Mouse (Mus musculus) ES-E14 (cell line): ENCODE measurements around the gene Agmat. TPM values are rescaled to one million over a fixed set of nuclear protein-coding genes. Genes with fewer than 3 reads are reported as not detected.

Source experiments
- DNase-seq: peaks from one replicate; pipeline ENCODE4 v3.0.0-alpha.2; 2013; ENCODE audit warnings: low read depth, low spot score
- H3K27ac ChIP-seq: 2 replicates; pipeline ENCODE4 v1.5.1; 2012; ENCODE audit warnings: low read depth, mild to moderate bottlenecking, low read length, moderate library complexity, mixed read lengths; ENCODE audit not compliant: poor library complexity, insufficient read depth, severe bottlenecking
- H3K36me3 ChIP-seq: 2 replicates; pipeline ENCODE4 v1.6.1; 2012; ENCODE audit warnings: mild to moderate bottlenecking, low read length, moderate library complexity, mixed read lengths; ENCODE audit not compliant: control insufficient read depth, poor library complexity, insufficient read depth, severe bottlenecking
- H3K4me1 ChIP-seq, 2 experiments: fragments of 150-350 bp in 1 of 2; sonication (generic) in 1 of 2; 2 replicates each; pipeline ENCODE4 v1.6.1; 2012; ENCODE audit warnings: low read length in 2 of 2, mild to moderate bottlenecking in 1 of 2, mixed read lengths in 1 of 2; ENCODE audit not compliant: control insufficient read depth in 2 of 2, insufficient read depth in 2 of 2, poor library complexity in 1 of 2
- H3K4me3 ChIP-seq, 2 experiments: fragments of 150-350 bp in 1 of 2; sonication (generic) in 1 of 2; 2 replicates each; pipeline ENCODE4 v1.5.1; 2012; ENCODE audit warnings: low read length in 2 of 2, low read depth in 1 of 2, mild to moderate bottlenecking in 1 of 2, mixed read lengths in 1 of 2; ENCODE audit not compliant: insufficient read depth in 1 of 2, poor library complexity in 1 of 2, severe bottlenecking in 1 of 2
- H3K9ac ChIP-seq: 2 replicates; pipeline ENCODE4 v1.6.1; 2012; ENCODE audit warnings: low read depth, mild to moderate bottlenecking, low read length, mixed read lengths; ENCODE audit not compliant: poor library complexity, insufficient read depth, severe bottlenecking
- H3K9me3 ChIP-seq: fragments of 150-350 bp; sonication (generic); 2 replicates; pipeline ENCODE4 v1.6.1; 2012; ENCODE audit warnings: low read depth, mild to moderate bottlenecking, low read length; ENCODE audit not compliant: control insufficient read depth, insufficient read depth
- CHD2 ChIP-seq: IDR thresholded peaks from 2 replicates; pipeline ENCODE4 v1.6.1; 2014; ENCODE audit warnings: mild to moderate bottlenecking, low read depth, low read length, inconsistent platforms
- HCFC1 ChIP-seq: IDR thresholded peaks from 2 replicates; pipeline ENCODE4 v1.6.1; 2012; ENCODE audit warnings: low read length, inconsistent platforms, borderline replicate concordance; ENCODE audit not compliant: insufficient read depth
- MAFK ChIP-seq: IDR thresholded peaks from 2 replicates; pipeline ENCODE4 v1.6.1; 2014; ENCODE audit warnings: mild to moderate bottlenecking, low read depth, low read length, inconsistent platforms; ENCODE audit not compliant: insufficient read depth
- ZC3H11A ChIP-seq: IDR thresholded peaks from 2 replicates; pipeline ENCODE4 v1.6.1; 2012; ENCODE audit warnings: low read depth, mild to moderate bottlenecking, inconsistent platforms, low read length, borderline replicate concordance
- ZNF384 ChIP-seq: IDR thresholded peaks from 2 replicates; pipeline ENCODE4 v1.6.1; 2012; ENCODE audit warnings: low read depth, low read length, inconsistent platforms
- in situ Hi-C, 2 experiments: fragments of 600-800 bp; cut with MboI; formaldehyde crosslinking; loops; one replicate each; pipeline ENCODE4 v1.15.1; 2025; ENCODE audit warnings: low sequenced_read_pairs in 2 of 2, inconsistent platforms in 1 of 2; ENCODE audit not compliant: unreplicated experiment in 2 of 2
- total RNA-seq: library from RNA; depleted of rRNA; stranded (reverse); fragments of 300-350 nt; gene quantifications from 2 replicates; pipeline ENCODE4 v1.2.3, GENCODE M21; 2012

Agmat gene
- total RNA-seq, 1 experiment: 0.62 TPM

DNA sequence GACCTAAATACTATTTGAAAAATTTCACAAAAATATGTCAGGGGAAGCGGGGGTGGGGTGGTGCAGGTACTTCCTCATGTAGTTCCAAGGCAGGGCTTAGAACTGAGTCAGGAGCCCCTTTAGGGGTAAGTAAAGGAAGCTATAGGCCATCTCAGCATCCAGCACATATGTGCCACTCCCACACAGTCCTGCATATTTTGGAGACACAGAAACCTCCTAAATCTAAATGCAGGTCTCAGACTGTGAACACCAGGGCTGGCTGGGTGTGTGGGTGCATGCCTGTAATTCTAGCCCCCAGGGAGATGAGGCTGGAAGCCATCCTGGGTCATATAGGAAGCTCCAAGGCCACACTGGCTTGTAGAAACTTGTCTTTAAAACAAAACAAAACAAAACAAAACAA lies 35.2 kb upstream of the Agmat start:
- no peak for DNase-seq
- Histone ChIP-seq H3K4me1 (no peaks in the 10 kb centered on the region), H3K36me3 (peaks cover 42% of the 10 kb centered on the region), H3K4me3 (no peak overlapping the region), H3K9ac (no peak overlapping the region), H3K9me3 (no peaks in the 10 kb centered on the region), H3K27ac (no peak overlapping the region)
- in situ Hi-C loops: no loop called here
- TF ChIP-seq ZNF384 (no peak), MAFK (no peak), CHD2 (no peak), HCFC1 (no peak), ZC3H11A (no peak)

- DNase-seq: no peak
- Histone ChIP-seq H3K36me3 (peaks cover 24% of the 10 kb centered on the region), H3K4me3 (no peak overlapping the region), H3K27ac (no peak overlapping the region), H3K9ac (no peak overlapping the region), H3K9me3 (no peaks in the 10 kb centered on the region), H3K4me1 (no peaks in the 10 kb centered on the region; a peak in 1 of 4 replicates)
- in situ Hi-C loops: no loop called here
- no peak for TF ChIP-seq ZC3H11A
- TF ChIP-seq MAFK: no peak
- no peak for TF ChIP-seq ZNF384
- no peak for TF ChIP-seq CHD2
- no peak for TF ChIP-seq HCFC1
These were observed 32.8 kb upstream of the Agmat start for GRCm38 (mm10) chr4:141713598-141714142.

DNA sequence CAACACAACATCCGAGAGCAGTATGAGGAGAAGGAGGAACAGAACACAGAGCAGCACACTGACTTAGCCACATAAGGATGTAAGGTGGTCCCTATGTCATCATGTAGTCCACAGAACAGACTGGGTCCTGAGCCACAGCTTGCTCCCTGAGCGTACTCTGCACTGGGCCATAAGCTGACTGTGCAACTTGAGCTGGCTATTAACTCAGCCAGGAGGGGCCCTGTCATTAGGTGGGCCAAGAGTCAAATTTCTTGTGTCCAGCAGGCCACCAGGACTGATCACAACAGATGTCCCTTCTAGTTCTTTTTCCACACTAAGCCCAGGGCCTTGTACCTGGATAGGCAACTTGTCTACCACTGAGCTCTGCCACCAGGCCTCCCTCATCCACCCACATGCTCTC lies 31.4 kb upstream of the Agmat start:
- H3K9me3 ChIP-seq: no peaks in the 10 kb centered on the region
- H3K36me3 ChIP-seq: peaks cover 16% of the 10 kb centered on the region; the same call in 1 of the 2 replicates
- no peak for TF ChIP-seq MAFK
- no peak for TF ChIP-seq ZNF384
- TF ChIP-seq ZC3H11A: no peak
- TF ChIP-seq CHD2: no peak
- no peak for TF ChIP-seq HCFC1
- in situ Hi-C loops: no loop called here
- no peaks in the 10 kb centered on the region; a peak in 1 of 4 replicates for H3K4me1 ChIP-seq
- H3K27ac ChIP-seq: no peak overlapping the region
- H3K4me3 ChIP-seq: no peak overlapping the region
- H3K9ac ChIP-seq: no peak overlapping the region
- DNase-seq: no peak

DNA sequence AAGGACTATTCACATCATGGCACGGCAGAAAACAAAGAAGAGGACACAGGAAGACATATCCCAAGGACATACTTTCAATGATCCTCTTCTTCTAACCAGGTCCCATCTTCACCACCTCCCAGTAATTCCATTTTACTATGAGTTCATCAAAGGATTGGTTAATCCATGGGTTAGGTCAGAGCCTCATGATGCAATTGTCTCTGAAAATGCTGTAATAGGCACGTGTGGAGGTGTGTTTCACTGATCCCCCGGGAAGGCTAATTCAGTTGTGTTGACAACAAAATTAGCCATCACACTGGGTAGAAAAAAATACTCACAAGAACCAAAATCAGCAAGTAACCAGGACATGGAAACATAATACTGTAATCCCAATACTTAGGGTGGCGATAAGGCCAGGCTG lies 28.8 kb upstream of the Agmat start:
- Histone ChIP-seq H3K36me3 (peaks cover 10% of the 10 kb centered on the region; the same call in 1 of the 2 replicates), H3K4me1 (peaks cover 2 to 4% of the 10 kb centered on the region in 2 experiments), H3K27ac (no peak overlapping the region), H3K9me3 (no peaks in the 10 kb centered on the region), H3K9ac (no peak overlapping the region), H3K4me3 (no peak overlapping the region)
- no peak for DNase-seq
- TF ChIP-seq ZNF384 (no peak), CHD2 (no peak), ZC3H11A (no peak), MAFK (no peak), HCFC1 (no peak)
- in situ Hi-C loops: no loop called here

DNA sequence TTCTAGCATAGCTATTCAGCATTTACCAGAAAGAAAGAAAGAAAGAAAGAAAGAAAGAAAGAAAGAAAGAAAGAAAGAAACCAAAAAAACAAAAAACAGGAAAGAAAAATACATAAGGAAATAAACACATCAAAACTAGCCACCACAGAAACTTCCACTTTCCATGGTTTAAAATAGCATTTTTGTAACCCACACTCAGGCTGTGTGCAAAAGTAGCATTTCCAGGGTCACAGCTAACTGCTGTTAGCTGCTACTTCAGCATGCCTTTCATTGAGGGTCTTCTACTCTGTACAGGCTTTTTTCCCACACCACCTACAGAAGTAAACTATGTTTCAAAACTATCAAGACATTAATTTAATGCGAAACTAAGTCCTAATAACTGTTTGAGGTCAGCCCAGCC lies 27.2 kb upstream of the Agmat start:
- peaks cover 4 to 5% of the 10 kb centered on the region in 2 experiments for H3K4me1 ChIP-seq
- no peak overlapping the region for H3K27ac ChIP-seq
- no peak overlapping the region for H3K9ac ChIP-seq
- no peak for DNase-seq
- TF ChIP-seq CHD2: no peak
- no peak for TF ChIP-seq HCFC1
- no peak for TF ChIP-seq ZNF384
- TF ChIP-seq MAFK: no peak
- TF ChIP-seq ZC3H11A: no peak
- no peaks in the 10 kb centered on the region for H3K9me3 ChIP-seq
- H3K36me3 ChIP-seq: 0 out of 2 replicates have a peak, but pooled peaks cover 5% of the 10 kb centered on the region
- H3K4me3 ChIP-seq: no peak overlapping the region
- in situ Hi-C loops: no loop called here
